Mouse (Mus musculus): ENCODE measurements around the gene Dpy19l3. TPM values are rescaled to one million over a fixed set of nuclear protein-coding genes. Genes with fewer than 3 reads are reported as not detected.

Dpy19l3 gene
- polyA plus RNA-seq, 1 experiment from 2014 or later = 25.1 TPM

DNA sequence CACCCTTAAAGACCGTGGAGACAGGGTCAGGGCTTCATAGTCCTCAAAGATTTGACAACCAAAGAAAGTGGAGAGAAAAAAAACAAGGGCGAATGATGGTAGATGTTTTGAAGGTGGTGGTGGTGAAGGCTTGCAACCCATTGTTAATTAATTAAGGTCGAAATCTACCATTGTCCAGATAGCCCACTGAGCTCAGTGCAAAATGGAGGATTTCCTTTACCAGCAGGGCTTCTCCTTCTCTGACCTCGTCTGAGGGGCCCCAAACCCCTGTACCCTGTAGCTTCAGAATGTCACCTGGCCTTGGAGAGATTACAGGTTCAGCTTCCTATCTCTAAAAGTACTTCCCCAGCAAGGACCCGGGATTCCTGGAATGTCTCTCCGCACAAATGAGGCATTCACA, 96.4 kb downstream of the Dpy19l3 start:
- no peak overlapping the region for H3K27ac ChIP-seq (ENCODE audit: low read length)
- no peaks in the 10 kb centered on the region for H3K27me3 ChIP-seq (ENCODE audit: control insufficient read depth, insufficient read depth, low read depth, low read length)
- no peaks in the 10 kb centered on the region for H3K36me3 ChIP-seq (ENCODE audit: control insufficient read depth, insufficient read depth, low read length)
- 47% methylated on average over 6 of the region's 6 CpGs for WGBS
- no peak for ATAC-seq (ENCODE audit: low read depth)
- H3K9ac ChIP-seq (ENCODE audit: low read length) = no peak overlapping the region
- no peaks in the 10 kb centered on the region for H3K9me3 ChIP-seq (ENCODE audit: control insufficient read depth, low read length)
- no peaks in the 10 kb centered on the region for H3K4me1 ChIP-seq (replicated peaks; ENCODE audit: control insufficient read depth, insufficient read depth, low read length)
- H3K4me2 ChIP-seq (ENCODE audit: low read depth, low read length) = no peak overlapping the region
- no peak overlapping the region for H3K4me3 ChIP-seq (ENCODE audit: low read length)

DNA sequence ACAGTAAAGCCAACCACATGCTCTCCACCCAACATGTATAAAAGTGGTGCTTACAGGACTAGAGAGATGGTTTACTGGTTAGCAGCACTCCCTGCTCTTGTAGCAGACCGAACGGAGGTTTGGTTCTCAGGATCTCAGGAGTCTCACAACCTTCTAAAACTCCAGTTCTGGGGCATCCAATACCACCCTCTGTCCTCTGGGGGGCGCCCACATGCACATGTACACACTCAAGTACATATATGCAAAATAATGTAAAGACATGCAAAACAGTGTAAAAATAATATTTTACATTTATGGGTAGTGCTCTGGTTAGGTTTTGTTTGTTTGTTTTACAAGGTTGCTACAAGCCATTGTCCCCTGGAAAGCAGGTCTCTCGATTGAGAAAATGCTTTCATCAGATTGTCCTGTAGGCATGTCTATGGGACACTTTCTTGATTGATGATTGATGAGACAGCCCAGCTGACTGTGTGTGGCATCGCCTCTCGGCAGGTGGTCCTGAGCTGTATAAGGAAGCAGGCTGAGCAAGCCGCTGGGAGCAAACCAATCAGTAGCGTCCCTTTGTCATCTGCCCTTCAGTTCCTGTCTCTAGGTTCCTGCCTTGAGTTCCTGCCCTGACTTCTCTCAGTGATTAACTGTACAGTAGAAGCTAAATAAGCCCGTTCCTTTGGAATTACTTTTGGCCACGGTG, 102.5 kb downstream of the Dpy19l3 start:
- no peak overlapping the region for H3K27ac ChIP-seq (ENCODE audit: low read length)
- ATAC-seq (ENCODE audit: low read depth) = no peak
- no peaks in the 10 kb centered on the region for H3K27me3 ChIP-seq (ENCODE audit: control insufficient read depth, insufficient read depth, low read depth, low read length)
- H3K4me2 ChIP-seq (ENCODE audit: low read depth, low read length) = no peak overlapping the region
- no peak overlapping the region for H3K4me3 ChIP-seq (ENCODE audit: low read length)
- WGBS = 81% methylated on average over 10 of the region's 10 CpGs
- no peaks in the 10 kb centered on the region for H3K9me3 ChIP-seq (ENCODE audit: control insufficient read depth, low read length)
- H3K4me1 ChIP-seq (replicated peaks; ENCODE audit: control insufficient read depth, insufficient read depth, low read length) = no peaks in the 10 kb centered on the region
- no peaks in the 10 kb centered on the region for H3K36me3 ChIP-seq (ENCODE audit: control insufficient read depth, insufficient read depth, low read length)
- H3K9ac ChIP-seq (ENCODE audit: low read length) = no peak overlapping the region

- Histone ChIP-seq H3K36me3 (ENCODE audit: control insufficient read depth, insufficient read depth, low read length) (no peaks in the 10 kb centered on the region), H3K9me3 (ENCODE audit: control insufficient read depth, low read length) (no peaks in the 10 kb centered on the region), H3K4me1 (replicated peaks; ENCODE audit: control insufficient read depth, insufficient read depth, low read length) (peaks cover 2% of the 10 kb centered on the region; the same call in 1 of the 2 replicates), H3K9ac (ENCODE audit: low read length) (no peak overlapping the region), H3K4me3 (ENCODE audit: low read length) (no peak overlapping the region), H3K27ac (ENCODE audit: low read length) (no peak overlapping the region), H3K27me3 (ENCODE audit: control insufficient read depth, insufficient read depth, low read depth, low read length) (no peaks in the 10 kb centered on the region), H3K4me2 (ENCODE audit: low read depth, low read length) (no peak overlapping the region)
- WGBS = 64% methylated on average over 11 of the region's 11 CpGs
- ATAC-seq (ENCODE audit: low read depth) = no peak
Observed at GRCm38 (mm10) chr7:35650716-35651410, 103.4 kb downstream of the Dpy19l3 start.

DNA sequence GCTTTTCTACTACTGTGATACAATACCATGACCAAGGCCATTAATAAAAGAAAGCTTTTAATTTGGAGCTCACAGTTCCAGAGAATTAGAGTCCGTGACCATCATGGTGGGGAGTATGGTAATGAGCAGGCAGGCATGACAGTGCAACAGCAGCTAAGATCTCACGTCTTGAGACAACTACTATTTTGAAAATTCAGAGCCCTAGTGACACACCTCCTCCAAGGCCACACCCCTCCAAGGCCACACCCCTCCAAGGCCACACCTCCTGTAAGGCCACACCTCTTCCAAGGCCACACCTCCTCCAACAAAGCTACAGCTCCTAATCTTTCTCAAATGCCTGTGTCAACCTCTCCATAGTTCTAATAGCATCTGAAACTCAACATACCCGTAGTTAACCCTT, 105.2 kb downstream of the Dpy19l3 start:
- H3K4me1 ChIP-seq (replicated peaks; ENCODE audit: control insufficient read depth, insufficient read depth, low read length) = peaks cover 2% of the 10 kb centered on the region; the same call in 1 of the 2 replicates
- no peak overlapping the region for H3K4me3 ChIP-seq (ENCODE audit: low read length)
- H3K9ac ChIP-seq (ENCODE audit: low read length) = no peak overlapping the region
- no peaks in the 10 kb centered on the region for H3K27me3 ChIP-seq (ENCODE audit: control insufficient read depth, insufficient read depth, low read depth, low read length)
- peaks cover 8% of the 10 kb centered on the region for H3K36me3 ChIP-seq (ENCODE audit: control insufficient read depth, insufficient read depth, low read length)
- H3K9me3 ChIP-seq (ENCODE audit: control insufficient read depth, low read length) = no peaks in the 10 kb centered on the region
- H3K27ac ChIP-seq (ENCODE audit: low read length) = no peak overlapping the region
- WGBS = 43% methylated on average over 3 of the region's 3 CpGs
- ATAC-seq (ENCODE audit: low read depth) = 0 out of 2 replicates have a peak, but pooled peaks have one; percentile 9
- no peak overlapping the region for H3K4me2 ChIP-seq (ENCODE audit: low read depth, low read length)

DNA sequence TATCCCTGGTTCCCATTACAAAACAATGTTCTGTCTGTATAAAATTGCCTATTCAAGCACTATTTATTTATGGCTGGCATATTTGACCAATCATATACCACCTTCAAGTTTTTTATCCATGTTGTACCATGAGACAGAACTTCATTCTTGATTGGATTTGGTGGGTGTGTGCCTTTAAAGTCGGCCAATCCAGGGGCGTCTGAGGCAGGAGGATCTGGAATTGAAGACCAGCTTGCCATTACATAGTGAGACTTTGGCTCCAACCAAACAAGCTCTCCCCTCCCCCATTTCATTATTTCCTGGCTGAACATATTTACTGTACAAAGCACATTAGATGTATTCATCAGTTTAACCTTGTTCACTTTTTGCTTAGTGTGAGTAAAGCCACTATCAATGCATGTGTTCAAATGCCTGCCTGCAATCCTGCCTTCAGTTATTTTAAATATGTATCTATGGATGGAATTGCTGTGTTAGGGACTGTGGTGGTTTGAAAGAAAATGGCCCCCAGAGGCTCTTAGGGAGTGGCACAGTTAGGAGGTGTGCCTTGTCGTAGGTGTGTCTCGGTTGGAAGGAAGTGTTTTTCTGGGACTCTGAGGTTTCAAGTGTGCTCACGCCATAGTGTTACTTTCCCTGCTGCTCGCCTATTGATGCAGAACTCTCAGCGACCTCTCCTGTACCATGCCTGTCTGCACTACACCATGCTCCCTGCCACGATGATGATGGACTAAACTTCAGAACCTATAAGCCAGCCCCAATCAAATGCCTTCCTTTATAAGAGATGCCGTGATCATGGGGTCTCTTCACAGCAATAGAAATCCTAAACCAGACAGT, 105.8 kb downstream of the Dpy19l3 start:
- H3K4me3 ChIP-seq (ENCODE audit: low read length) = no peak overlapping the region
- H3K36me3 ChIP-seq (ENCODE audit: control insufficient read depth, insufficient read depth, low read length) = peaks cover 8% of the 10 kb centered on the region
- peaks cover 2% of the 10 kb centered on the region; the same call in 1 of the 2 replicates for H3K4me1 ChIP-seq (replicated peaks; ENCODE audit: control insufficient read depth, insufficient read depth, low read length)
- no peaks in the 10 kb centered on the region for H3K27me3 ChIP-seq (ENCODE audit: control insufficient read depth, insufficient read depth, low read depth, low read length)
- H3K27ac ChIP-seq (ENCODE audit: low read length) = no peak overlapping the region
- no peaks in the 10 kb centered on the region for H3K9me3 ChIP-seq (ENCODE audit: control insufficient read depth, low read length)
- no peak overlapping the region for H3K9ac ChIP-seq (ENCODE audit: low read length)
- 66% methylated on average over 9 of the region's 9 CpGs for WGBS
- H3K4me2 ChIP-seq (ENCODE audit: low read depth, low read length) = no peak overlapping the region
- no peak for ATAC-seq (ENCODE audit: low read depth)

DNA sequence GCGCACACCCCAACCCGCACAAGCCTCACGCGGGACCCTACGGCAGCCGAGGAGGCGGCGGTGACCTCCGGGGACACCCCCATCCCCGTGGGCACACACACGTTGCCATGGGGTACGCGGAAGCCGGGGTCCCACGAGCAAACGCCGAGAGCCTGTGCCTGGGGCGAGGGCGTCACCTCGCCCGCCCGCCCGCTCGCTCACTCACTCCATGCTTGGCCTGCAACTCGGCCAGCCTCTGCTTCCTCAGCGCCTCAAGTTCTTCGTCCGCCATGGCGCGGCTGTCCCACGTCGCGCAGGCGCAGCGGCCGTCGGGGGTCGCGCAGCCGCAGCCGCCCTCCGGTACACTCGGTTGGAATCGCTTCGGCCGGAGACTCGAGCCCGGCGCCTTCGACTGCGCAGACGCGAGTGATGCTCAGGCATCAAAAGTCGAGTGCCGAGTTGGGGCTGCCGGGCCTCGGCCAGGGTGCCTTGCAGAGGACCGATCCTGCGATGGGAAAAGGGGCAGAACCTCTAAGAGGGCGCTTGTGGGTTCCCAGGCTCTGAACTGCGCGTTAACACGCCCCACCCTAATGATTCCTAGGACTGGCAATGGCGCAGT, 107.1 kb downstream of the Dpy19l3 start, which contains the start of gene Pdcd5:
Gene Pdcd5, minus strand, starts transcription at position 421 of the 598 bp plus-strand sequence.
- H3K4me3 ChIP-seq (ENCODE audit: low read length) = peak within 1 kb of the TSS; percentile 96
- H3K4me1 ChIP-seq (replicated peaks; ENCODE audit: control insufficient read depth, insufficient read depth, low read length) = peaks cover 2% of the 10 kb centered on the region; the same call in 1 of the 2 replicates
- H3K9ac ChIP-seq (ENCODE audit: low read length) = peak within 1 kb of the TSS; percentile 95
- peaks cover 16% of the 10 kb centered on the region for H3K36me3 ChIP-seq (ENCODE audit: control insufficient read depth, insufficient read depth, low read length)
- H3K4me2 ChIP-seq (ENCODE audit: low read depth, low read length) = peak within 1 kb of the TSS; percentile 59
- WGBS = under 1% methylated on average over 57 of the region's 64 CpGs
- ATAC-seq (ENCODE audit: low read depth) = peak; percentile 93
- no peaks in the 10 kb centered on the region for H3K9me3 ChIP-seq (ENCODE audit: control insufficient read depth, low read length)
- H3K27ac ChIP-seq (ENCODE audit: low read length) = peak within 1 kb of the TSS; percentile 77
- H3K27me3 ChIP-seq (ENCODE audit: control insufficient read depth, insufficient read depth, low read depth, low read length) = no peaks in the 10 kb centered on the region

DNA sequence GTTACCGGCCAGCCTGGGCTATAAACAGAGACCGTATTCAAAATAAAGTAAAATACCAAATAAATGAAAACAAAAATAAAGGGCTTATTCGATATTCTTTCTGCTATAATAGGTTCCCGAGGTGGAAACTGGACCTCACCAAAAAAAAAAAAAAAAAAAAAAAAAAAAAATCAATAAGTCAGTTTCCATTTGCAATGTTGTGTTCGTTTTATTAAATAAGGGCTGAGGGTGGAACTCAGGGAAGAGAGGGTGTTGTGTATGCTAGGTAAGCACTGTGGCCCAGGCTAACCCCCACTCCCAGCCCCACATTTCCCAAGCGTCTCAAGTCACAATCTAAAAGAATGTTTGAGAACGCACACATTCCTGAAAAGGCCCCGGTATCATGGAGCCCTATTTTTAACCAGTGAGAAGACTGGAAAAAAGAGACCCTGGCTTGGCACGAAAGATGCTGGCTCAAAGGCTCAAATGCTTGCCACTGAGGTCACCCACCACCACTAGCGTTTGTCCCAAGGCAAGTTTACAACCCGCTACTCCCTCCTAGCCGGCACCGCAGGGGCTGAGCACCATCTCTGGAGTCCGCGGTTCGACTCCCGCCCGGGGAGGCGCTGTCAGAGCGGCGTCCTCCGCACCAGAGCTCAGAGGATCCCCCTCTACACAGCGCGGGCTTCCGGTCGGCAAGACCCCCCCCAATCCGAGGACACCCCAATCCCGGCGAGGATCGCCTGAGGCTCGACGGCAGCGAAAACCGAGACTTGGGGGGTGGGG, 107.8 kb downstream of the Dpy19l3 start:
- H3K36me3 ChIP-seq (ENCODE audit: control insufficient read depth, insufficient read depth, low read length) = peaks cover 19% of the 10 kb centered on the region
- 7% methylated on average over 34 of the region's 34 CpGs for WGBS
- H3K27ac ChIP-seq (ENCODE audit: low read length) = peak overlapping the region; percentile 77
- peak overlapping the region; percentile 95 for H3K9ac ChIP-seq (ENCODE audit: low read length)
- ATAC-seq (ENCODE audit: low read depth) = peak; percentile 58
- H3K4me3 ChIP-seq (ENCODE audit: low read length) = peak overlapping the region; percentile 96
- peaks cover 2% of the 10 kb centered on the region; the same call in 1 of the 2 replicates for H3K4me1 ChIP-seq (replicated peaks; ENCODE audit: control insufficient read depth, insufficient read depth, low read length)
- peak overlapping the region; percentile 59 for H3K4me2 ChIP-seq (ENCODE audit: low read depth, low read length)
- no peaks in the 10 kb centered on the region for H3K27me3 ChIP-seq (ENCODE audit: control insufficient read depth, insufficient read depth, low read depth, low read length)
- H3K9me3 ChIP-seq (ENCODE audit: control insufficient read depth, low read length) = no peaks in the 10 kb centered on the region

DNA sequence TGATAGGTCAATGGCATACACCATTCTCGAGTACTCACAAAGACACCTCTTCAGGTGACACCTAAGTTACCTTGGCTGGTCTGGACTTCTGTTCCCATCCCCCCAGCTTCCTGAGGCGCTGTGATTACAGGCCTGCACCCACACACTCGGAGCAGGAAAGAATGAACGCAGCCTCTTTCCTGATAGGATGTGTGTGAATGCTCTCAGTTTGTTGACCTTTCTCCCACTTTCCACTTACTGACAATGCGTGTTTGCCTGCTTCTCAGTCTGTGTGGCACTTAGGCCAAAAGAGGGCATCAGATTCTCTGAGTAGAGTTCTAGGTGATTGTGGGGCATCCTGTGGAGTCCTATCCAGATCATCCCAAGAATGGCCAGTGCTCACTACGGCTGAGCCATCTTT, 114.2 kb downstream of the Dpy19l3 start:
- no peaks in the 10 kb centered on the region for H3K9me3 ChIP-seq (ENCODE audit: control insufficient read depth, low read length)
- H3K36me3 ChIP-seq (ENCODE audit: control insufficient read depth, insufficient read depth, low read length) = peaks cover 39% of the 10 kb centered on the region
- ATAC-seq (ENCODE audit: low read depth) = no peak
- no peak overlapping the region for H3K4me3 ChIP-seq (ENCODE audit: low read length)
- no peaks in the 10 kb centered on the region for H3K4me1 ChIP-seq (replicated peaks; ENCODE audit: control insufficient read depth, insufficient read depth, low read length)
- H3K27ac ChIP-seq (ENCODE audit: low read length) = no peak overlapping the region
- no peak overlapping the region for H3K4me2 ChIP-seq (ENCODE audit: low read depth, low read length)
- no peak overlapping the region for H3K9ac ChIP-seq (ENCODE audit: low read length)
- H3K27me3 ChIP-seq (ENCODE audit: control insufficient read depth, insufficient read depth, low read depth, low read length) = no peaks in the 10 kb centered on the region
- 46% methylated on average over 6 of the region's 6 CpGs for WGBS
